Mouse (Mus musculus): ENCODE results near the gene Cwc15. TPM values are rescaled to one million over a fixed set of nuclear protein-coding genes. Genes with fewer than 3 reads are reported as not detected.
A peak's percentile ranks its signal among the peaks of the same experiment; 100 is the strongest.

The Cwc15 gene
- polyA plus RNA-seq, 1 experiment = 129 TPM

DNA sequence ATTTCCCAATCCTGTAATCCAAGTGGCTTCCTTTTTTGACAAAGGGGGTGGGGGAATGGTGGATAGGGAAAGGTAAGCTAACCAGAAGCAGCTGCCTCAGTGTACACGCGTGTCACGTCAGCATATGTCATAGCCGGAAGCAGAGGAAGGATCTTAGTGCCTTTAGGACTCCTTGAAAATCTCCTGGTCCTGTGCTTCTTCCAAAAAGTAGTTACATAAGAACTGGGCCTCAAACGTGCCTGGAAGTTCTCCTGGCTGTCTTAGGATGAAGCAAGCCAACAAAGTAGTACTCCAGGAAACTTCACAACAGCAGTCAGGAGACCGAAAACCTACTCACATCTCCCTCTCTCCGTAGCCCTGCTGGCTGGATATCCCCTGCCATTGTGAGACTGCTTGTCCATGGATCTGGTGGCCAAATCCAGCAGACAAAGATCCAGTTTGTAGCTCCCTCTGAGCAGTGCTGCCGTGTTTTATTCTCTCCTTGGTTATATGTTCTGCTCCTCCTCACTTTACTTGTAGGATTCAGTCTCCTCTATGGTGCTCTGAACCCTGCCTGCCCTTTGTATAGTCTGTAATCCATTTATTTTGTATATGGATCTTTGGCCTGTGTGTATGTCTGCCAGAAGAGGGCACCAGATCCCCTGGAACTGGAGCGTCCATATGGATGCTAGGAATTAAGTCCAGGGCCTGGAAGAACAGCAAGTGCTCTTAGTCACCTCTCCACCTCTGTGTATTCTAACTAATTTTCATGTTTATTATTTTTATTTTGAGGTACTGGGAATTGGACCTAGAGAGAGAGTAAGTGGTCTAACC, 12.4 kb downstream of the Cwc15 start:
- DNase-seq = peak; percentile 40 to 41
- 71% methylated on average over 9 of the region's 9 CpGs for WGBS

DNA sequence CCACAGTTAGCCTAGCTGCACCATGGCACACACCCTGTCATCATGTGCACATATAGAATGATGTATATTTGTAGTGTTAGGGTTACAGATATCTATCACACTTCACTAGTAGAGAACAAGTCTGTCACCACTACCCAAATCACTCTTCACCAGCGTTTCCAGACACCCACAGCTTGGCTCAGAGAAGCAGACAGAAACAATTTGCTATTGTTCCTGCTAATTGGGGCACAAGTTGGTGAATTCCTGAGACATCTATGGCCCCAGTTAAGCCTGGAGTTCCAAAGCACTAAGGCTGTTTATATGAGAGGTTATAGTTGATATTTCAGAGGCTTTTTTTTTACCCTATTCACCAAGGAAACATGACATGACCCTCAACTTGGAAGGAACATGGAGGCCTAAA, 16.9 kb downstream of the Cwc15 start:
- H3K27ac ChIP-seq (ENCODE audit: insufficient read depth, low read length) = no peak overlapping the region
- 11% methylated on average over 1 of the region's 1 CpGs for WGBS
- TF ChIP-seq CTCF (IDR thresholded peaks at IDR 0.05; ENCODE audit: borderline replicate concordance, insufficient read depth, low read depth, low read length) = no peak
- TF ChIP-seq POLR2A (IDR thresholded peaks at IDR 0.05; ENCODE audit: borderline replicate concordance, insufficient read depth, low read length) = no peak
- H3K4me1 ChIP-seq (ENCODE audit: control insufficient read depth, insufficient read depth, low read length) = no peaks in the 10 kb centered on the region
- no peak overlapping the region for H3K4me3 ChIP-seq (replicated peaks; ENCODE audit: insufficient read depth, low read depth, low read length)
- H3K27me3 ChIP-seq (ENCODE audit: control insufficient read depth, insufficient read depth, low read length) = no peaks in the 10 kb centered on the region
- DNase-seq = no peak

More for the DNA sequence above, 12.4 kb downstream of the Cwc15 start:
- Histone ChIP-seq H3K27ac (ENCODE audit: insufficient read depth, low read length) (no peak overlapping the region), H3K27me3 (ENCODE audit: control insufficient read depth, insufficient read depth, low read length) (no peaks in the 10 kb centered on the region), H3K4me1 (ENCODE audit: control insufficient read depth, insufficient read depth, low read length) (no peaks in the 10 kb centered on the region), H3K4me3 (replicated peaks; ENCODE audit: insufficient read depth, low read depth, low read length) (no peak overlapping the region)
- peak; percentile 60; the same call in 1 of the 2 replicates for TF ChIP-seq CTCF (IDR thresholded peaks at IDR 0.05; ENCODE audit: borderline replicate concordance, insufficient read depth, low read depth, low read length)
- no peak for TF ChIP-seq POLR2A (IDR thresholded peaks at IDR 0.05; ENCODE audit: borderline replicate concordance, insufficient read depth, low read length)

DNA sequence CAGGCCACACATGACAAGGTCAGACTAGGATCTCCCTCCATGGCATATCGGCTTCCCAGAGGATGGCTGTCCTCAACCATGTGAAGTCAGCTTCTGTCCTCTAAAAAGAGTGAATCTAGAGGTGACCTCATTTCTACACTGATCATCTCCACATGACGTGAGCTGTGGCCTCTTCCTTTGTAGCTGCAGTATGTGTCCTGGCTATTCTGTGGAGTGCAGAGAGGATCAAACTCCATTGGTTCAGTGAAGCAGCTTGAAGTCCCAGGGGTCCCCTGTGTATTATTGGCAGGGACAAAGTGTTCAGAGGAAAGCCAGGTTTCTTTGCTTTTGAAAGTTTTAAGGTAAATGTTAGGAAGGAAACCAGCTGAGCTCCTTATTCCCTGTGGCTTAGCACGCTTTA, 17.7 kb downstream of the Cwc15 start:
- DNase-seq = no peak
- no peaks in the 10 kb centered on the region for H3K27me3 ChIP-seq (ENCODE audit: control insufficient read depth, insufficient read depth, low read length)
- 76% methylated on average over 3 of the region's 3 CpGs for WGBS

DNA sequence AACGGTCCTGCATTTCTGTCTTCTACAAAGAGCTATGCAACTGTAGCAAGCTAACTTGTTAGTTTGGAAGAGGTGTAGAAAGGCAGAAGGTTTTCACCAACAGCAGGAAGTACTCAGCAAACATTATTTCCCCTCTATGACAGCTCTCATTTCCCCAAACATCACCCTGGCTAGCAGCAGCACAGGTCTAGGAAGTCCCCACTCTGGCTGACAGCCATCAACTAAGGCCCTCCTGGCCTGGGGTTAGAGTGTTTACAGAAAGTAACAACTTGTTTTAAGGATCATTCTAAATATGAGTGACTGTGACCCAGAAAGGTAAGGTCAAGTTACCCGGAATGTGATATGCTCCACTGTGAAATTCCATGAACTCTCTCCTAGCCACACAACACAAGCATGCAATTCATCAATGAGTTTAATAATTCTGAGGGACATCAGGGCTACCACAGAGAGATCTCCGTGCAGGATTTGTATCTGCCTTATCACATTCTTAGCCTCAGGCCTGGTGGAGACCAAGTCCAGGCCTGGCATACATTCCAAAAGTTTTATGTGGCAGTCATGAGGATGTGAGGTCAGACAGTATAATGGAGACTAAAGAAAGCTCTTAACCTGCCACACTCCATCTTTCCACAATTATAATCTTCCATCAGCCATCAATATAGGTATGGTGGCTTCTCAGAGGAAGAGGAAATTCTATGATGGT, 20.7 kb downstream of the Cwc15 start:
- TF ChIP-seq POLR2A (IDR thresholded peaks at IDR 0.05; ENCODE audit: borderline replicate concordance, insufficient read depth, low read length) = no peak
- TF ChIP-seq CTCF (IDR thresholded peaks at IDR 0.05; ENCODE audit: borderline replicate concordance, insufficient read depth, low read depth, low read length) = no peak
- no peak overlapping the region for H3K27ac ChIP-seq (ENCODE audit: insufficient read depth, low read length)
- H3K27me3 ChIP-seq (ENCODE audit: control insufficient read depth, insufficient read depth, low read length) = no peaks in the 10 kb centered on the region
- H3K4me3 ChIP-seq (replicated peaks; ENCODE audit: insufficient read depth, low read depth, low read length) = no peak overlapping the region
- DNase-seq = no peak
- no peaks in the 10 kb centered on the region for H3K4me1 ChIP-seq (ENCODE audit: control insufficient read depth, insufficient read depth, low read length)
- WGBS = 72% methylated on average over 3 of the region's 3 CpGs

More for the DNA sequence above, 17.7 kb downstream of the Cwc15 start:
- no peak overlapping the region for H3K4me3 ChIP-seq (replicated peaks; ENCODE audit: insufficient read depth, low read depth, low read length)
- TF ChIP-seq POLR2A (IDR thresholded peaks at IDR 0.05; ENCODE audit: borderline replicate concordance, insufficient read depth, low read length) = no peak
- TF ChIP-seq CTCF (IDR thresholded peaks at IDR 0.05; ENCODE audit: borderline replicate concordance, insufficient read depth, low read depth, low read length) = no peak
- H3K27ac ChIP-seq (ENCODE audit: insufficient read depth, low read length) = no peak overlapping the region
- no peaks in the 10 kb centered on the region for H3K4me1 ChIP-seq (ENCODE audit: control insufficient read depth, insufficient read depth, low read length)

DNA sequence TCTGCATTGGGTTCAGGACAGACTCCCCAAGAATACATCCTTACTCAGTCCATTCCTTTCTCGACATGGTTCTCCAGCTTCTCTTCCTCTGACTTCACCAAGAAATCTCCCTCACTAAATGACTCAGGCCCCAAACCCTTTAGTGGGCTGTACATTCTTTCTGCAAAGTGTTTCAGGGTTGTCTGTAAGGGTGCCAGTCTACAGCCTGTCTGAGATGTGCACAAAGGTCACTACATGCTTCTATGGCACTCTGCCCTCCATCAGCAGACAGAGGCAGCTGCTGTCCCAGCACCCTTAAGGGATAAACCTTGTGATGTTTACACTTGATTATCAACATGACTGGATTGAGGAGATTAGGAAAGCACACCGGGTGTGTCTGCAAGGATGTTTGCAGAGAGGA, 21.3 kb downstream of the Cwc15 start:
- TF ChIP-seq CTCF (IDR thresholded peaks at IDR 0.05; ENCODE audit: borderline replicate concordance, insufficient read depth, low read depth, low read length) (no peak), POLR2A (IDR thresholded peaks at IDR 0.05; ENCODE audit: borderline replicate concordance, insufficient read depth, low read length) (no peak)
- no peaks in the 10 kb centered on the region for H3K27me3 ChIP-seq (ENCODE audit: control insufficient read depth, insufficient read depth, low read length)
- H3K27ac ChIP-seq (ENCODE audit: insufficient read depth, low read length) = no peak overlapping the region
- H3K4me3 ChIP-seq (replicated peaks; ENCODE audit: insufficient read depth, low read depth, low read length) = no peak overlapping the region
- WGBS = 50% methylated on average over 2 of the region's 2 CpGs
- H3K4me1 ChIP-seq (ENCODE audit: control insufficient read depth, insufficient read depth, low read length) = no peaks in the 10 kb centered on the region
- no peak for DNase-seq

DNA sequence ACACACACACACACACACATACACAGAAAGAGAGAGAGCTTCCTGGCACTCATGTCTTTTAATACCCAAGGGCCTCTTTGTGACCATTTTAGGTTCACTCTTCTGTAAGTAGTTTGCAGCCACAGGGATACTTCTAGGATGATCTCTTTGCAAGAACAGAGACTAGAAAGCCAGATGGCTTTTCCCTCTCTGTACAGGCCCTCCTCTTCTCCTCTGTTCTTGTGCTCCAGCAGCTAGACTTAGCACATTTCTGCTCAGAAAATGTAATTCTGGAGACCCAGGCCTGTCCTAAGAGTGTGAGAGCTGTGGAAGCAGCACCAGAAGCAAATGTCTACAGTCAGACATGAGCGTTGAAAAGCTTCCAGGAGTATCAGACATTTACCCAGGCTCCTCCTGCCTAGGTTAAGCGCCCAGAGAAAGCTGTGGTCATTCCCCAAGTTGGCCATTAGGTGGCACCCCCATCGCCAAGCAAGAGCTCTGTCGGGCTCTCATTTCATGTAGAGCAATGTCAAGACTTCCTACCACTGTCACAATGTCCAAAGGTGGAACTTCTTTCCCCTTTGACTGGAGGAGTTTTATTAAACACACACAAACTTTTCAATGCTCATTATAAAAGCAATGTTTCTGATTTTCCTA, 23.1 kb downstream of the Cwc15 start:
- DNase-seq = peak; percentile 65 to 74
- TF ChIP-seq CTCF (IDR thresholded peaks at IDR 0.05; ENCODE audit: borderline replicate concordance, insufficient read depth, low read depth, low read length) = peak; percentile 85
- TF ChIP-seq POLR2A (IDR thresholded peaks at IDR 0.05; ENCODE audit: borderline replicate concordance, insufficient read depth, low read length) = no peak
- H3K27me3 ChIP-seq (ENCODE audit: control insufficient read depth, insufficient read depth, low read length) = no peaks in the 10 kb centered on the region
- no peak overlapping the region for H3K4me3 ChIP-seq (replicated peaks; ENCODE audit: insufficient read depth, low read depth, low read length)
- H3K4me1 ChIP-seq (ENCODE audit: control insufficient read depth, insufficient read depth, low read length) = no peaks in the 10 kb centered on the region
- 2% methylated on average over 4 of the region's 4 CpGs for WGBS
- no peak overlapping the region for H3K27ac ChIP-seq (ENCODE audit: insufficient read depth, low read length)

DNA sequence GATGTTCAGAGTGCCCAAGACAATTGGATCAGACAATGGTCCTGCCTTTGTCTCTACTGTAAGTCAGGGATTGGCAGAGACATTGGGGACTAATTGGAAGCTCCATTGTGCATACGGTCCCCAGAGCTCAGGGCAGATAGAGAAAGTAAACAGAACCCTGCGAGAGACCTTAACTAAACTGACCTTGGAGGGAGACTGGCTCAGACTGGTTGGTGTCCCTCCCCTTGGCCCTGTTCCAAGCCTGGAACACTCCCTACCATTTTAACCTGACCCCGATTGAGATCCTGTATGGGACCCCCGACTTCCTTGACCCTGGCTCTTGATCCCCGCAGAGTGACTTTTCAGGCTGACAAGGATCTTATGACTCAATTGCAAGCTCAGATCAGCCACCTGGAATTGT, 29.6 kb downstream of the Cwc15 start:
- no peak overlapping the region for H3K27ac ChIP-seq (ENCODE audit: insufficient read depth, low read length)
- TF ChIP-seq CTCF (IDR thresholded peaks at IDR 0.05; ENCODE audit: borderline replicate concordance, insufficient read depth, low read depth, low read length) = no peak
- TF ChIP-seq POLR2A (IDR thresholded peaks at IDR 0.05; ENCODE audit: borderline replicate concordance, insufficient read depth, low read length) = no peak
- no peak overlapping the region for H3K4me3 ChIP-seq (replicated peaks; ENCODE audit: insufficient read depth, low read depth, low read length)
- H3K27me3 ChIP-seq (ENCODE audit: control insufficient read depth, insufficient read depth, low read length) = no peaks in the 10 kb centered on the region
- no peaks in the 10 kb centered on the region for H3K4me1 ChIP-seq (ENCODE audit: control insufficient read depth, insufficient read depth, low read length)
- WGBS = 56% methylated on average over 5 of the region's 5 CpGs
- no peak for DNase-seq

Measured in cerebellum, adult 2 months (tissue).